Mouse (Mus musculus): ENCODE results near the gene Faah.

Faah gene

DNA sequence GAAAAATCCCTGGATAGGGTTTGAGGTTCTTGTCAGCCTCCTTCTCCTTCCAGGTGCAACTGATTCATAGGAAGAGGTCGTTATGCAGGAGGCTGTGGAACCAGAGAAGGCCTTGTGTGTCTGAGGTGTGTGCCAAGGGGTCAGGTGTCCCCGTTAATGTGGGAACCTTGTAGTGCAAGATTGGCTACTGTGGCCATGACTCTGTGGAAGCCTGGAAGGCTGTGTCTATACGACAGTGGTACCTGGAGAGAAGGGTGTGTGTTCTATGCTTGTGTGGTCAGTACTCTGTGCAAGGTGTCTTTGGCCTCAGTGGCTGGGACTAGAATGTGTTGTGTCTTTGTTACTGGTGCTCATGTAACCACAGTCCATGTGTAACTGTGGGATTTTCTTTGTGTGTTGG, 77.0 kb downstream of the Faah start:
- POLR2A ChIA-PET: interaction anchor here in 2 of 4 experiments (0.6 to 1.6 kb wide), 4 partner anchors 11 to 894 kb away, joined by 3 to 6 read pairs (median 3); partner anchors contain the start of gene Nsun4 (in 1 of the 2)
- CTCF ChIA-PET: interaction anchor here in 3 of 4 experiments (1.0 to 2.1 kb wide), 4 partner anchors 12 to 44 kb away, joined by 3 to 14 read pairs (median 4); no protein-coding TSS in a partner anchor

GRCm38 (mm10) chr4:115939295-115940102, 78.2 kb downstream of the Faah start, which contains the start of gene Dmbx1:
TSS of gene Dmbx1 (minus strand) at chr4:115939926.
- CTCF ChIA-PET: interaction anchor here in 3 of 4 experiments (0.6 to 2.1 kb wide), 16 partner anchors 12 to 1031 kb away, joined by 3 to 14 read pairs (median 4); partner anchors contain the start of genes Foxd2 (in 1 of the 3) and Nsun4 (in 1 of the 3)
- POLR2A ChIA-PET: interaction anchor here (0.7 to 2.0 kb wide), 24 partner anchors 9 to 200 kb away, joined by 3 to 12 read pairs (median 4); partner anchors contain the start of genes Nsun4 (in 2 of the 4), Lrrc41 (in 1 of the 4), Mknk1 (in 1 of the 4) and Mob3c (in 1 of the 4)

GRCm38 (mm10) chr4:115938276-115939160, 79.2 kb downstream of the Faah start:
- POLR2A ChIA-PET: interaction anchor here in 3 of 4 experiments (0.6 to 2.0 kb wide), 16 partner anchors 10 to 1001 kb away, joined by 3 to 12 read pairs (median 4); partner anchors contain the start of genes Mknk1 (in 1 of the 3), Mob3c (in 1 of the 3) and Nsun4 (in 1 of the 3)
- CTCF ChIA-PET: interaction anchor here (0.7 to 1.8 kb wide), 4 partner anchors 14 to 66 kb away, joined by 3 to 5 read pairs (median 4); no protein-coding TSS in a partner anchor

DNA sequence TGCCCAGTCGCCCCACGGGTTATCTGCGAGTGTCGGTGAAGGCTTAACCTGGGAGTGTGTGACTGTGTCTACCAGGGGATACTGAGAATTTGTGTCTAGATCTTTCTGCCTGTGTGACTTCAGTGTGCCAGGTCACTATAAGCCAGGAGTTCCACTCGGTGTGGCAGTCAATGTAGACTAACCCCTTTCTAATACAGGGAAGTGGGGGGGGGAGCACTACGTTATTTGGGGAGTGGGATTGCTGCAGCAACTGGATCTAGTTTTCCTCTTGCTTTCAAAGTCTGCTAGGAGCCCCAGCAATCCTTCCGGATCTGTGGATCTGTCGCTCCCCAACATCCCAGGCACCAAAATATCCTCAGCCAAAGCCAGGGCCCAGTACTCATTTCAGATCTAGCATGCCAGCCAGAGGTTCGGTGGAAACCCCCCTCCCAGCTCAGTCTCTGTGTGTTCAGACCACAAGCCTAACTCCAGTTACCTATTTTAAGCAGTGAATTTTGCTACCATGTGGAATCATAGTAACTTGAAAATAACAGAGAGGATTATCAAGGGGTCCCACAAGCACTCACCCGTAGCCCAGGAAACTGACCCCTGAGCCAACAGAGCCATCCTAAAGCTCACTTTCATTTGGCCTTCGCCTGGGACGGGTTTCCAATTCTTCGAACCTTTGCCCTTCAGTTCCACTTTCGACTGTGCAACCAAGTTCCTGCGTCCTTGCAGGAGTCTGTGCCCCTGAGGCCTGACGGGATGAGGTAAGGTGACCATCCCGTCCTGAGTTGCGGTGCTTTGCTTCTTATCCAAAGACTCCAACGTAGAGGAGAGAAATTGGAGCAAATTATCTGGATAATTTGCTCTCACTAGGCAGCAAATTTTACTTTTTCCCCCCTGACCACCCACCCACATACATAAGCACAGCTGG, 80.4 kb downstream of the Faah start:
- CTCF ChIA-PET: no interaction called here
- POLR2A ChIA-PET: interaction anchor here in 2 of 4 experiments (1.2 to 1.5 kb wide), 6 partner anchors 12 to 116 kb away, joined by 3 to 7 read pairs (median 3); partner anchors contain the start of gene Nsun4 (in 1 of the 2)

- POLR2A ChIA-PET: interaction anchor here in 2 of 4 experiments (0.6 to 2.0 kb wide), 7 partner anchors 8 to 567 kb away, joined by 3 to 10 read pairs (median 6); no protein-coding TSS in a partner anchor
- CTCF ChIA-PET: interaction anchor here in 1 of 4 experiments (1.1 kb wide), 1 partner anchor 48 kb away, joined by 3 read pairs; no protein-coding TSS in a partner anchor
These were observed 81.1 kb downstream of the Faah start for GRCm38 (mm10) chr4:115936646-115937045.

- ChIA-PET CTCF (interaction anchor here in 2 of 4 experiments (0.6 to 1.3 kb wide), 3 partner anchors 45 to 1090 kb away, joined by 3 to 4 read pairs (median 3); no protein-coding TSS in a partner anchor), POLR2A (interaction anchor here in 3 of 4 experiments (0.6 to 2.0 kb wide), 8 partner anchors 9 to 567 kb away, joined by 3 to 10 read pairs (median 6); no protein-coding TSS in a partner anchor)
These were observed 81.7 kb downstream of the Faah start for GRCm38 (mm10) chr4:115935835-115936581.

- ChIA-PET POLR2A (interaction anchor here in 1 of 4 experiments (1.2 kb wide), 1 partner anchor 14 kb away, joined by 3 read pairs; no protein-coding TSS in a partner anchor), CTCF (interaction anchor here in 2 of 4 experiments (0.6 to 0.8 kb wide), 3 partner anchors 29 to 49 kb away, joined by 3 read pairs; no protein-coding TSS in a partner anchor)
These were observed 86.1 kb downstream of the Faah start for GRCm38 (mm10) chr4:115931556-115932088.

GRCm38 (mm10) chr4:115927637-115928036, 90.1 kb downstream of the Faah start:
- ChIA-PET CTCF (interaction anchor here in 1 of 4 experiments (1.0 kb wide), 1 partner anchor 57 kb away, joined by 3 read pairs; no protein-coding TSS in a partner anchor), POLR2A (no interaction called here)

DNA sequence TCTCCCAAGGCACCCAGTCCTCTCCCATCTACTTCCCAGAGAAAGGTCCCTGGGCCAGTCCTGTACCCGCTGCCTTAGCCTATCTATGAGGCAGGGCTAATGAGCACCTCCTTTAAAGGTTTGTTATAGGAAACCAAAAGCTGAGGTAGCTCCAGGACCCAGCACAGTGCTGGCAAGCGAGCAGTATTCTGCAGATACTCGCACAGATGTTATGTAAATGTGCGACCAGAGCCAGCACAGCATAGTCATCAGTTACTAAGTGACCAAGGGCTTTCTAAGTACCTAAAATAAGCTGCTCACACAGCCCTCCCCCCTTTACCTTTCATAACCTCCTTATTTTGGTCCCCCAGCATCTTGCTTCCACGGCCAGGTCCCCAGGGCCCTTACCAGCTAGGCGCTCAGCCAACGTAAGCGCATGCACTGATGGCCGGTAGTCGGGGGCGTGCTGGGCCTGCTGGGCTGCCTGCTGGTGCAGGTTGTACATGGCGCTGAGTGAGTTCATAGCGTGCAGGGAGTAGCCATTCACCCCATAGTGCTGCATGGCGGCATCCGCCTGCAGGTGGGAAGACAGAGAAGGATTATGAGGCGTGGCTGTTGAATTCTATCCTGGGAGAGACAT, 94.4 kb downstream of the Faah start:
- ChIA-PET POLR2A (interaction anchor here in 2 of 4 experiments (1.4 to 1.6 kb wide), 2 partner anchors 11 to 13 kb away, joined by 5 read pairs; no protein-coding TSS in a partner anchor), CTCF (interaction anchor here in 3 of 4 experiments (0.6 to 1.1 kb wide), 4 partner anchors 19 to 119 kb away, joined by 3 to 4 read pairs (median 3); no protein-coding TSS in a partner anchor)

GRCm38 (mm10) chr4:115922688-115923087, 95.0 kb downstream of the Faah start:
- CTCF ChIA-PET: interaction anchor here in 1 of 4 experiments (1.1 kb wide), 1 partner anchor 20 kb away, joined by 3 read pairs; no protein-coding TSS in a partner anchor
- POLR2A ChIA-PET: interaction anchor here in 2 of 4 experiments (1.1 to 1.6 kb wide), 3 partner anchors 11 to 17 kb away, joined by 4 to 5 read pairs (median 5); partner anchors contain the start of gene Dmbx1 (in 1 of the 2)

- CTCF ChIA-PET: interaction anchor here in 1 of 4 experiments (2.5 kb wide), 1 partner anchor 84 kb away, joined by 11 read pairs; no protein-coding TSS in a partner anchor
These were observed 97.8 kb downstream of the Faah start for GRCm38 (mm10) chr4:115919911-115920310.

More at GRCm38 (mm10) chr4:115919911-115920310, 97.8 kb downstream of the Faah start:
- POLR2A ChIA-PET: interaction anchor here in 1 of 4 experiments (1.1 to 1.3 kb wide), 2 partner anchors 11 to 16 kb away, joined by 3 to 7 read pairs; no protein-coding TSS in a partner anchor

Data from embryonic stem cell, embryonic (primary cell).